Mouse (Mus musculus): ENCODE data around the gene Slc25a25. TPM values are rescaled to one million over a fixed set of nuclear protein-coding genes. Genes with fewer than 3 reads are reported as not detected.

Gene Slc25a25
- polyA plus RNA-seq, 1 experiment from 2014 or later = 8.7 TPM

GRCm38 (mm10) chr2:32427720-32428119, 23.5 kb downstream of the Slc25a25 start:
- peaks cover 75% of the 10 kb centered on the region for H3K4me1 ChIP-seq (replicated peaks)
- no peak overlapping the region for H3K4me2 ChIP-seq
- 74% methylated on average over 5 of the region's 5 CpGs for WGBS (ENCODE audit: insufficient replicate concordance)
- no peak overlapping the region for H3K27ac ChIP-seq
- DNase-seq (no peak), ATAC-seq (ENCODE audit: low read depth) (no peak)
- H3K4me3 ChIP-seq (replicated peaks) = no peak overlapping the region
- no peak overlapping the region for H3K9ac ChIP-seq
- no peaks in the 10 kb centered on the region for H3K36me3 ChIP-seq
- H3K9me3 ChIP-seq (replicated peaks) = no peaks in the 10 kb centered on the region
- no peaks in the 10 kb centered on the region for H3K27me3 ChIP-seq

GRCm38 (mm10) chr2:32426141-32426540, 25.1 kb downstream of the Slc25a25 start:
- ATAC-seq (ENCODE audit: low read depth) (no peak), DNase-seq (no peak)
- no peaks in the 10 kb centered on the region for H3K27me3 ChIP-seq
- WGBS (ENCODE audit: insufficient replicate concordance) = 78% methylated on average over 1 of the region's 1 CpGs
- peaks cover 1% of the 10 kb centered on the region; the same call in 1 of the 2 replicates for H3K36me3 ChIP-seq
- peaks cover 86% of the 10 kb centered on the region for H3K4me1 ChIP-seq (replicated peaks)
- no peak overlapping the region for H3K4me2 ChIP-seq
- no peak overlapping the region for H3K9ac ChIP-seq
- H3K4me3 ChIP-seq (replicated peaks) = no peak overlapping the region
- peak overlapping the region; percentile 9; the same call in 1 of the 2 replicates for H3K27ac ChIP-seq
- no peaks in the 10 kb centered on the region for H3K9me3 ChIP-seq (replicated peaks)

GRCm38 (mm10) chr2:32425568-32425967, 25.7 kb downstream of the Slc25a25 start:
- peaks cover 7% of the 10 kb centered on the region for H3K36me3 ChIP-seq
- no peaks in the 10 kb centered on the region for H3K27me3 ChIP-seq
- 83% methylated on average over 5 of the region's 5 CpGs for WGBS (ENCODE audit: insufficient replicate concordance)
- ATAC-seq (ENCODE audit: low read depth) (no peak), DNase-seq (no peak)
- H3K9me3 ChIP-seq (replicated peaks) = no peaks in the 10 kb centered on the region
- no peak overlapping the region for H3K4me3 ChIP-seq (replicated peaks)
- H3K27ac ChIP-seq = no peak overlapping the region
- peaks cover 84% of the 10 kb centered on the region for H3K4me1 ChIP-seq (replicated peaks)
- H3K9ac ChIP-seq = no peak overlapping the region
- no peak overlapping the region for H3K4me2 ChIP-seq

- H3K4me3 ChIP-seq (replicated peaks) = no peak overlapping the region
Measured at GRCm38 (mm10) chr2:32424796-32425195, 26.4 kb downstream of the Slc25a25 start.

GRCm38 (mm10) chr2:32423481-32424331, 27.5 kb downstream of the Slc25a25 start:
- peaks cover 25% of the 10 kb centered on the region for H3K36me3 ChIP-seq
- H3K9me3 ChIP-seq (replicated peaks) = no peaks in the 10 kb centered on the region
- DNase-seq (peak; percentile 47), ATAC-seq (ENCODE audit: low read depth) (peak; percentile 81)
- peak overlapping the region; percentile 52 for H3K27ac ChIP-seq
- WGBS (ENCODE audit: insufficient replicate concordance) = 11% methylated on average over 14 of the region's 14 CpGs
- H3K4me3 ChIP-seq (replicated peaks) = peak overlapping the region; percentile 45
- peak overlapping the region; percentile 66 for H3K4me2 ChIP-seq
- H3K9ac ChIP-seq = peak overlapping the region; percentile 63
- no peaks in the 10 kb centered on the region for H3K27me3 ChIP-seq
- peaks cover 68% of the 10 kb centered on the region for H3K4me1 ChIP-seq (replicated peaks)

More at GRCm38 (mm10) chr2:32424796-32425195, 26.4 kb downstream of the Slc25a25 start:
- peaks cover 15% of the 10 kb centered on the region for H3K36me3 ChIP-seq
- H3K27me3 ChIP-seq = no peaks in the 10 kb centered on the region
- DNase-seq (no peak), ATAC-seq (ENCODE audit: low read depth) (no peak)
- peak overlapping the region; percentile 77 for H3K27ac ChIP-seq
- no peak overlapping the region for H3K9ac ChIP-seq
- 47% methylated on average over 3 of the region's 3 CpGs for whole genome bisulfite sequencing (ENCODE audit: insufficient replicate concordance)
- peak overlapping the region; percentile 66; the same call in 1 of the 2 replicates for H3K4me2 ChIP-seq
- no peaks in the 10 kb centered on the region for H3K9me3 ChIP-seq (replicated peaks)
- H3K4me1 ChIP-seq (replicated peaks) = peaks cover 79% of the 10 kb centered on the region

- Histone ChIP-seq H3K36me3 (peaks cover 44% of the 10 kb centered on the region), H3K4me1 (replicated peaks) (peaks cover 50% of the 10 kb centered on the region), H3K9ac (no peak overlapping the region), H3K4me2 (no peak overlapping the region), H3K4me3 (replicated peaks) (no peak overlapping the region), H3K9me3 (replicated peaks) (no peaks in the 10 kb centered on the region), H3K27me3 (no peaks in the 10 kb centered on the region), H3K27ac (no peak overlapping the region)
- WGBS (ENCODE audit: insufficient replicate concordance) = 84% methylated on average over 6 of the region's 6 CpGs
- no peak for ATAC-seq (ENCODE audit: low read depth)
- no peak for DNase-seq
Measured at GRCm38 (mm10) chr2:32421851-32422251, 29.4 kb downstream of the Slc25a25 start.

- DNase-seq = no peak
Measured at GRCm38 (mm10) chr2:32420647-32421046, 30.6 kb downstream of the Slc25a25 start.

GRCm38 (mm10) chr2:32420066-32420608, 31.1 kb downstream of the Slc25a25 start:
- DNase-seq = no peak
- Histone ChIP-seq H3K9ac (no peak overlapping the region), H3K27me3 (no peaks in the 10 kb centered on the region), H3K4me2 (no peak overlapping the region), H3K4me3 (replicated peaks) (no peak overlapping the region), H3K9me3 (replicated peaks) (no peaks in the 10 kb centered on the region), H3K4me1 (replicated peaks) (peaks cover 40% of the 10 kb centered on the region), H3K27ac (no peak overlapping the region), H3K36me3 (peaks cover 61% of the 10 kb centered on the region)
- WGBS (ENCODE audit: insufficient replicate concordance) = 79% methylated on average over 12 of the region's 12 CpGs
- no peak for ATAC-seq (ENCODE audit: low read depth)

More at GRCm38 (mm10) chr2:32420647-32421046, 30.6 kb downstream of the Slc25a25 start:
- WGBS (ENCODE audit: insufficient replicate concordance) = 77% methylated on average over 6 of the region's 6 CpGs
- H3K9ac ChIP-seq = no peak overlapping the region
- no peak overlapping the region for H3K27ac ChIP-seq
- H3K4me1 ChIP-seq (replicated peaks) = peaks cover 45% of the 10 kb centered on the region
- H3K4me2 ChIP-seq = no peak overlapping the region
- H3K9me3 ChIP-seq (replicated peaks) = no peaks in the 10 kb centered on the region
- peaks cover 56% of the 10 kb centered on the region for H3K36me3 ChIP-seq
- H3K4me3 ChIP-seq (replicated peaks) = no peak overlapping the region
- no peak for ATAC-seq (ENCODE audit: low read depth)
- no peaks in the 10 kb centered on the region for H3K27me3 ChIP-seq

- peak overlapping the region; percentile 72 for H3K27ac ChIP-seq
- DNase-seq (no peak), ATAC-seq (ENCODE audit: low read depth) (peak; percentile 54)
- H3K9ac ChIP-seq = no peak overlapping the region
- no peak overlapping the region for H3K4me3 ChIP-seq (replicated peaks)
- 82% methylated on average over 3 of the region's 3 CpGs for WGBS (ENCODE audit: insufficient replicate concordance)
- H3K27me3 ChIP-seq = no peaks in the 10 kb centered on the region
- peaks cover 67% of the 10 kb centered on the region for H3K36me3 ChIP-seq
- H3K4me1 ChIP-seq (replicated peaks) = peaks cover 32% of the 10 kb centered on the region
- H3K9me3 ChIP-seq (replicated peaks) = no peaks in the 10 kb centered on the region
- no peak overlapping the region for H3K4me2 ChIP-seq
Measured at GRCm38 (mm10) chr2:32419359-32419758, 31.9 kb downstream of the Slc25a25 start.

- Histone ChIP-seq H3K4me2 (no peak overlapping the region), H3K27ac (peak overlapping the region; percentile 72), H3K4me1 (replicated peaks) (peaks cover 25% of the 10 kb centered on the region), H3K9me3 (replicated peaks) (no peaks in the 10 kb centered on the region), H3K4me3 (replicated peaks) (no peak overlapping the region), H3K36me3 (peaks cover 75% of the 10 kb centered on the region), H3K9ac (no peak overlapping the region), H3K27me3 (no peaks in the 10 kb centered on the region)
- DNase-seq (no peak), ATAC-seq (ENCODE audit: low read depth) (peak; percentile 30; the same call in 1 of the 2 replicates)
- WGBS (ENCODE audit: insufficient replicate concordance) = 76% methylated on average over 12 of the region's 12 CpGs
Measured at GRCm38 (mm10) chr2:32418430-32419151, 32.7 kb downstream of the Slc25a25 start.

GRCm38 (mm10) chr2:32417486-32417885, 33.8 kb downstream of the Slc25a25 start:
- H3K4me2 ChIP-seq = no peak overlapping the region
- H3K27me3 ChIP-seq = no peaks in the 10 kb centered on the region
- H3K9me3 ChIP-seq (replicated peaks) = no peaks in the 10 kb centered on the region
- H3K4me3 ChIP-seq (replicated peaks) = no peak overlapping the region
- H3K27ac ChIP-seq = no peak overlapping the region
- no peak overlapping the region for H3K9ac ChIP-seq
- H3K4me1 ChIP-seq (replicated peaks) = peaks cover 19% of the 10 kb centered on the region
- ATAC-seq (ENCODE audit: low read depth) = no peak
- peaks cover 76% of the 10 kb centered on the region for H3K36me3 ChIP-seq
- no peak for DNase-seq
- WGBS (ENCODE audit: insufficient replicate concordance) = 79% methylated on average over 8 of the region's 8 CpGs
